Mouse (Mus musculus): ENCODE measurements at regions not wholly inside any gene's neighbourhood (a gene's known extent, or its start where the extent isn't known, plus 50 kb on each side); places are given as distances from the start of the nearest gene placed in this dataset.

GRCm38 (mm10) chr3:121584736-121585151 is 52.5 kb upstream of the Slc44a3 start:
- TF ChIP-seq POLR2A (IDR thresholded peaks at IDR 0.05; ENCODE audit: borderline replicate concordance, extremely low read depth, low read depth, low read length) (no peak), CTCF (IDR thresholded peaks at IDR 0.05; ENCODE audit: insufficient read depth, low read length) (no peak)
